Mouse (Mus musculus): ENCODE results near the gene H1f0. TPM values are rescaled to one million over a fixed set of nuclear protein-coding genes. Genes with fewer than 3 reads are reported as not detected.
"Not testable (repeated sequence)": the region's sequence is repeated elsewhere in the genome, so short reads cannot be mapped to it uniquely, and the experiment has no call there.

Gene H1f0
- polyA plus RNA-seq, 1 experiment from 2014 or later, result 448 TPM

DNA sequence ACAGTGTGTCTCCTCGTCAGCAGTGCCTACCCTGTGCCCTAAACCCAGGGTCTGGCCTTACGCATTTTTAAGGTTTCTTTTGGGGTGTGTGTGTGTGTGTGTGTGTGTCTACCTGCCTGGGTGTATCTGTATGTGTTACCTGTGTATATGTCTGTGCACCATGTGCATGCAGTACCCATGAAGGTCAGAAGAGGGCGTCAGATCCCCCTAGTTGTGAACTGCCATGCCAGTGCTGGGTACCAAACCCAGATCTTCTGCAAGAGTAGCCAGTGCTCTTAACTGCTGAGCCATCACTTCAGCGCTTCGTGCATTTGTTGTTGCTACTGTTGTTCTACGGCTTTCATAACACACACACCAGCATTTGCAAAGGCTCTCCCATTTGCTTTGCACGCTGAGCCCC is 36.0 kb upstream of the H1f0 start:
- Histone ChIP-seq H3K27ac (no peak overlapping the region), H3K9me3 (replicated peaks) (no peaks in the 10 kb centered on the region), H3K4me1 (peaks cover 3% of the 10 kb centered on the region; the same call in 1 of the 2 replicates), H3K4me3 (no peak overlapping the region), H3K27me3 (ENCODE audit: low read depth, poor library complexity, severe bottlenecking) (no peaks in the 10 kb centered on the region), H3K36me3 (peaks cover 99% of the 10 kb centered on the region)
- WGBS, result 92% methylated on average over 7 of the region's 7 CpGs
- DNase-seq (ENCODE audit: low spot score), result no peak

DNA sequence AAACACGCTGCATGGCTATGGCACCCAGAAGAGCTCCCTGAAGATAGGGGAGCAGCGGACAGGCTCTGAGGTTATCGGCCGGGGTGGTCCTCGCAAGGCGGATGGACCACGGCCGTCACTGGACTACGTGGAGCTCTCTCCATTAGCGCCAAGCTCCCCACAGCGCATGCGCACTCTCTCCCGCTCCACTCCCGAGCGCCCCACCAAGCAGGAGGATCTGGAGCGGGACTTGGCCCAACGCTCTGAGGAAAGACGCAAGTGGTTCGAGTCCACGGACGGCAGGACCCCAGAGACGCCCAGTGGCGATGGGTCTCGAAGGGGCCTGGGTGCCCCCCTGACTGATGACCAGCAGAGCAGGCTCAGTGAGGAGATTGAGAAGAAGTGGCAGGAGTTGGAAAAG is 35.3 kb upstream of the H1f0 start:
- 95% methylated on average over 24 of the region's 24 CpGs for WGBS
- peaks cover 99% of the 10 kb centered on the region for H3K36me3 ChIP-seq

DNA sequence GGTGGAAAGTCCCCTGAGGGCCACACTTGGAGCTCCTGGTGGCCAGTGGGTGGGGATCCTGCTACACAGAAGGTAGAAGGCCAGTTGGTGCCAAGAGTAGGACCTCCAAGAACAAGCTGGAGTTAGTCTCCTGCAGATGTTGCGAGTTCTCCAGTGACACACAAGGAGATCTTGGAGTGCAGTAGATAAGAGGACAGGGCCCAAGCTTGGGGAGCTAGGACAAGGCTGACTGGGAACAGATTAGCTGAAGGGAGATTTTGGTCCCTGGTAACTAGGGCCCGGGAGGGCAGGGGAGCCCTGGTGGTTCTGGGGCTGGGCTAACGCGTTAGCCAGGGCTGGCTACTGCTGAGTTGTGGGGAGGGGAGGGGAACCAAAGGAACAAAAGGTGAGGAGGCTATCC is 32.3 kb upstream of the H1f0 start:
- H3K36me3 ChIP-seq, result peaks cover 97% of the 10 kb centered on the region
- no peaks in the 10 kb centered on the region for H3K9me3 ChIP-seq (replicated peaks)
- DNase-seq (ENCODE audit: low spot score), result no peak
- WGBS, result 95% methylated on average over 4 of the region's 4 CpGs
- H3K27me3 ChIP-seq (ENCODE audit: low read depth, poor library complexity, severe bottlenecking), result no peaks in the 10 kb centered on the region
- peak overlapping the region; percentile 42; the same call in 1 of the 2 replicates for H3K27ac ChIP-seq
- H3K4me3 ChIP-seq, result no peak overlapping the region
- peaks cover 11% of the 10 kb centered on the region; the same call in 1 of the 2 replicates for H3K4me1 ChIP-seq

More for the DNA sequence above, 35.3 kb upstream of the H1f0 start:
- Histone ChIP-seq H3K4me3 (no peak overlapping the region), H3K27me3 (ENCODE audit: low read depth, poor library complexity, severe bottlenecking) (no peaks in the 10 kb centered on the region), H3K9me3 (replicated peaks) (no peaks in the 10 kb centered on the region), H3K4me1 (peaks cover 3% of the 10 kb centered on the region; the same call in 1 of the 2 replicates), H3K27ac (no peak overlapping the region)
- DNase-seq (ENCODE audit: low spot score), result no peak

DNA sequence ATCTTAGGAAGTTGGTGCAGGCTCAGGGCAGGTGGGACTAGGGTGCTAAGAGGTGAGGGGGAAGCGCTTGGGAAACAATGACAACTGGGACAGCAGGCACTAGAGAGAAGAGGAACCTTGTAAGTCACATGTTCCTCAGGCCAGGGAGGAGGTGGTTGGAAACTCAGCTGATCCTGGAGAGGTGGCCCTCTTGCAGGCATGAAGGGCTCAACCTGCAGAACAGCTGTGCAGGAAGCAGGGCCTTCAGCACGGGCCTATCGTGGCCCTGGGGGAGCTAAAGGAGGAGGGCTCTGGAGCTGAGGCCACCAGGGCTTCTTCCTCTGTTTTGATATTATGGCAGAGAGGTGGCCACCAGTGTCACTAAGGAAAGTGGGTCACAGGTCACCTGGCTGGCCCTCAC is 31.6 kb upstream of the H1f0 start:
- Histone ChIP-seq H3K27me3 (ENCODE audit: low read depth, poor library complexity, severe bottlenecking) (no peaks in the 10 kb centered on the region), H3K27ac (no peak overlapping the region), H3K36me3 (peaks cover 97% of the 10 kb centered on the region), H3K4me3 (no peak overlapping the region), H3K9me3 (replicated peaks) (no peaks in the 10 kb centered on the region), H3K4me1 (peaks cover 11% of the 10 kb centered on the region; the same call in 1 of the 2 replicates)
- WGBS, result 91% methylated on average over 3 of the region's 3 CpGs
- DNase-seq (ENCODE audit: low spot score), result no peak

DNA sequence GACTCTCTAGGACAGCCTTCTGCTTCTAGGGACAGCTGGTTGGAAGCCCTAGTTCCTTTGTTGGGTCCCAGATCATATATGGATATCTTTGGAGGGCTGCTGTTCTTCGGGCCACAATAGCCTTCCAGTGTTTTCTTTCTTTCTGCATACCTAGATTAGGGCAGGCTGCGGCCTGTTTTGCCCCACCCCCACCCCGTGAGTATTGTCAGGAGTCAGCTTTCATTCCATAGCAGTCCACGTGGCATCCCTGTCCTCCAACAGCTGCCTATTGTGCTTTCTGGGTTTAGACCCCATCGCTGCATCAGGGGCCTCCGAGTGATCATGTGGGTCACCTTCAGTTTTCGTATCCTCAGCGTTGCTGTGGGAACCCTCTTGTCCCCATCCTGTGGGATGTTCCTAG is 29.9 kb upstream of the H1f0 start:
- no peaks in the 10 kb centered on the region for H3K27me3 ChIP-seq (ENCODE audit: low read depth, poor library complexity, severe bottlenecking)
- WGBS, result 76% methylated on average over 8 of the region's 8 CpGs
- H3K4me1 ChIP-seq, result peaks cover 18% of the 10 kb centered on the region; the same call in 1 of the 2 replicates
- peak overlapping the region; percentile 22; the same call in 1 of the 2 replicates for H3K27ac ChIP-seq
- H3K4me3 ChIP-seq, result no peak overlapping the region
- H3K36me3 ChIP-seq, result peaks cover 97% of the 10 kb centered on the region
- no peak for DNase-seq (ENCODE audit: low spot score)
- H3K9me3 ChIP-seq (replicated peaks), result no peaks in the 10 kb centered on the region

DNA sequence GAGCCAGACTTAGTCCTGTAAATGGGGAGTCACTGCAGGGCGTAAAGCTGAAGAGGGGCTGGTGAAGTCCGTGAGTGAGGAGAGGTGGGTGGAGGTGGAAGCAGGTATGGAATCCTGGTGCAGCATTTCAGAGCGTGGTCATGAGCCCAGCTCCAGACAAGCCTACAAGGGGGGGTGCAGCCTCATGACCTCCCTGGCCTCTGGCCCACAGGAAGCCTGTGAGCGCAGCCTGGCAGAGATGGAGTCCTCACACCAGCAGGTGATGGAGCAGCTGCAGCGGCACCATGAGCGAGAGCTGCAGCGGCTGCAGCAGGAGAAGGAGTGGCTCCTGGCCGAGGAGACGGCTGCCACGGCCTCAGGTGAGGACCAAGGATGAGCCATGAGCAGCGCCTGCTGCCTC is 28.7 kb upstream of the H1f0 start:
- Histone ChIP-seq H3K9me3 (replicated peaks) (no peaks in the 10 kb centered on the region), H3K27ac (no peak overlapping the region), H3K4me1 (peaks cover 18% of the 10 kb centered on the region; the same call in 1 of the 2 replicates), H3K4me3 (no peak overlapping the region), H3K27me3 (ENCODE audit: low read depth, poor library complexity, severe bottlenecking) (no peaks in the 10 kb centered on the region), H3K36me3 (peaks cover 97% of the 10 kb centered on the region)
- DNase-seq (ENCODE audit: low spot score), result no peak
- WGBS, result 86% methylated on average over 11 of the region's 11 CpGs

DNA sequence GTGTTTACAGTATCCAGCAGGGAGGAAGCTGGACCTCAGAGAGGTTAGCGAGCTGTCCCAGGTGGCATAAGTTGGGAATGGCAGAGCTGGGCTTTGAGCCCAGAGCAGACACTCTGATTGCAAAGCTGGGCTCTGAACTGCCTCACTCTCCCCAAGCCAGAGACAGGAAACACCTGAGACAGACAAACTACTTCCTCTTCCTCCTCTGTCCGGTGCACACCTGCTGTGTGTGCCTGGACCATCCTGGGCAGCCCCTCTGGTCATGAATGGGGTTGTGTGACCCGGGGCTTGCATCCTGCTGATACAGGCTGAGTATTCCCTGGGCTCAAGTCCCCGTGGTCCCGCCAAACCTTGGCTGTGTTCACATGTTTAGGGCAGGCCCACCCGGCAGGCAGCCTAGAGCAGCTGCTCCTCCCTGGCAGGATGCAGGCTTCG is 27.9 kb upstream of the H1f0 start:
- no peaks in the 10 kb centered on the region for H3K9me3 ChIP-seq (replicated peaks)
- peaks cover 18% of the 10 kb centered on the region; the same call in 1 of the 2 replicates for H3K4me1 ChIP-seq
- no peak overlapping the region for H3K4me3 ChIP-seq
- no peak for DNase-seq (ENCODE audit: low spot score)
- WGBS, result 86% methylated on average over 7 of the region's 7 CpGs
- no peak overlapping the region for H3K27ac ChIP-seq
- no peaks in the 10 kb centered on the region for H3K27me3 ChIP-seq (ENCODE audit: low read depth, poor library complexity, severe bottlenecking)
- H3K36me3 ChIP-seq, result peaks cover 97% of the 10 kb centered on the region

DNA sequence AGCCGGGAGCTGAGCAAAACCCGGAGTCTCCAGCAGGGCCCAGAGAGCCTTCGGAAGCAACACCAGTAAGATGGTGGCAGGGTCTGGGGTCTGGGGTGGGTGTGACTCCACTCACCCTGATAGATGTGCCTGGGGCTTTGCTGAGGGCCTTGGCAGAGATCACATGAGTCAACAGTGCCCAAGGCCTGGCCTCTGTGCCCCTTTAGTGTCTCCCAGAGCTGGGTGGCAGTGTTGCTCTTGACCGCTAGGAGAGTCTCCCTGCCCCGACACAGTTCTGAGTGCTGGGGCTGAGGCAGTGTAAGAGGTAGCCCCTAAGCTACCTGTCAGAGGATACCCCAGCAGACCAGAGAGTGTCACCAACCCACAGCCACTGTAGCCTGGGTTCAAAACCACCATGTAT is 26.7 kb upstream of the H1f0 start:
- no peak overlapping the region for H3K27ac ChIP-seq
- H3K9me3 ChIP-seq (replicated peaks), result no peaks in the 10 kb centered on the region
- H3K27me3 ChIP-seq (ENCODE audit: low read depth, poor library complexity, severe bottlenecking), result no peaks in the 10 kb centered on the region
- H3K36me3 ChIP-seq, result peaks cover 97% of the 10 kb centered on the region
- no peak for DNase-seq (ENCODE audit: low spot score)
- peaks cover 15% of the 10 kb centered on the region; the same call in 1 of the 2 replicates for H3K4me1 ChIP-seq
- WGBS, result 91% methylated on average over 5 of the region's 5 CpGs
- no peak overlapping the region for H3K4me3 ChIP-seq

DNA sequence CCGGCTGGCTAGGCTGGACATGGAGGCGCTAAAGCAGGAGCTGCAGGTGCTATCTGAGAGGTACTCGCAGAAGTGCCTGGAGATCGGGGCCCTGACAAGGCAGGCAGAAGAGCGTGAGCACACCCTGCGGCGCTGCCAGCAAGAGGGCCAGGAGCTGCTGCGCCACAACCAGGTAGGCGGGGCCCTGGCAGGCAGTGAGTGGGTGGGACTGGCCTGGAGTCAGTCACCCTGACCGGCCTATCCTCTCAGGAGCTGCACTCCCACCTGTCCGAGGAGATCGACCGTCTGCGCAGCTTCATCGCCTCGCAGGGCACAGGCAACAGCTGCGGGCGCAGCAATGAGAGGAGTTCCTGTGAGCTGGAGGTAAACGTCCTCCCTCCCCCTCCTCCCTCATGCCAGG is 26.2 kb upstream of the H1f0 start:
- Histone ChIP-seq H3K9me3 (replicated peaks) (no peaks in the 10 kb centered on the region), H3K36me3 (peaks cover 97% of the 10 kb centered on the region), H3K27me3 (ENCODE audit: low read depth, poor library complexity, severe bottlenecking) (no peaks in the 10 kb centered on the region), H3K4me1 (peaks cover 15% of the 10 kb centered on the region; the same call in 1 of the 2 replicates), H3K27ac (no peak overlapping the region), H3K4me3 (no peak overlapping the region)
- 42% methylated on average over 19 of the region's 19 CpGs for WGBS
- no peak for DNase-seq (ENCODE audit: low spot score)

DNA sequence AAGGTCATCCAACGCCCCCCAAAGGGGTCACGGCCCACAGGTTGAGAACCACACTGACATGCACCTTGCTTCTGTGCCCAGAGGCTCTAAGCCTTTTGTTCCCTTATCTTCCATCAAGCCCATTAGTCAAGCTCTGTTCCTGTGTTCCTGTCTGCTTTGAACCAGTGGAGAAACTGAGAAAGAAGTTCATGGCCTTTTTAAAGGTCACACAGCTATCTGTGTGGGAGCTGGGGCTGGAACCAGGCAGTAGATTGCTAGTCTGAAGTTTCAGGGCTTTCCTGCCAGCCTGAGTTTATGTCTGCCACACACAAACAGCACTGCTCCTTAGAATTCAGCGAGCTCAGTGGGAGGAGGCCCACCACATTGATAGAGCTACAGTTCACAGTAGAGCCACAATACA is 25.2 kb upstream of the H1f0 start:
- H3K9me3 ChIP-seq (replicated peaks), result no peaks in the 10 kb centered on the region
- 90% methylated on average over 3 of the region's 3 CpGs for WGBS
- H3K36me3 ChIP-seq, result peaks cover 96% of the 10 kb centered on the region
- no peak for DNase-seq (ENCODE audit: low spot score)
- no peaks in the 10 kb centered on the region for H3K27me3 ChIP-seq (ENCODE audit: low read depth, poor library complexity, severe bottlenecking)
- no peak overlapping the region for H3K27ac ChIP-seq
- no peak overlapping the region for H3K4me3 ChIP-seq
- peaks cover 15% of the 10 kb centered on the region; the same call in 1 of the 2 replicates for H3K4me1 ChIP-seq

DNA sequence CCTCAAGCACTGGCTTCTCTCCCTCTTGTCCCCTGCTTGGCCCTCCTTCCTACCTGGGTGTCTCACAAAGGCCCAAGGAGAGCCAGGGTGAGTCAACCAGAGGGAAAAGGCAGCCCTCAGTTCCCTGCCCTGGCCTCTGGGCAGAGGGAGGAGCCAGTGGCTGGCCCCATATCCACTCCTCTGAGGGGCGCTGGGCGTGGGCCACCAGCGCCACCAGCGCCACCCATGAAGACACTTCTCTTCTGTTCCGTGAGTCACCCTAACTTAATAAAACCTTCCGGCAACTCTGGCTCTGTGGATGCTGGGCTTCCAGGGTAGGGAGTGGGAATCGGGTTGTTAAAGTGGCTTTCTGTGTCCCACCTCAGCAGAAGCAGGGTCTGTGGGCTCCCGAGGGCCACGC is 22.7 kb upstream of the H1f0 start:
- 91% methylated on average over 9 of the region's 9 CpGs for WGBS
- DNase-seq (ENCODE audit: low spot score), result no peak
- Histone ChIP-seq H3K9me3 (replicated peaks) (no peaks in the 10 kb centered on the region), H3K4me1 (peaks cover 19% of the 10 kb centered on the region), H3K27me3 (ENCODE audit: low read depth, poor library complexity, severe bottlenecking) (no peaks in the 10 kb centered on the region), H3K36me3 (peaks cover 73% of the 10 kb centered on the region), H3K4me3 (no peak overlapping the region), H3K27ac (no peak overlapping the region)

DNA sequence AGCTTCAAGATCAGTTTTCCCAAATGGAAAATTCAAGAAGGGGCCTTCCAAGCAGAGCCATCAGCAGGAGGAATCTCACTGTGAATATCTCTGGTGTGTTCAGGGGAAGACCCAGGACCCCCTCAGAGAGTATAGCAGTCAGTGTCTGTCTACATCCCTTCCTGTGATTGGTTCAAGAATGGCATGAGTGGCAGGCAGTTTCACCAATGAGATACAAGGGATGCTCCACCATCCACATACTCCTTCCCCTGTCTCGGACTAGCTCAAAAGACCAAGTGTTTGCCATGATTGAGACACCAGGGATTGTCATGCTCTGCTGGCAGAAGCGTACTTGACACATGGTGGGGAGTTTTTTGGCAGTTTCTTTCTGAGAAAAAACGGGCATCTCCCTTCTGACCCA is 21.6 kb upstream of the H1f0 start:
- no peaks in the 10 kb centered on the region for H3K9me3 ChIP-seq (replicated peaks)
- no peaks in the 10 kb centered on the region for H3K27me3 ChIP-seq (ENCODE audit: low read depth, poor library complexity, severe bottlenecking)
- no peak overlapping the region for H3K27ac ChIP-seq
- no peak overlapping the region for H3K4me3 ChIP-seq
- no peak for DNase-seq (ENCODE audit: low spot score)
- H3K36me3 ChIP-seq, result peaks cover 62% of the 10 kb centered on the region
- peaks cover 23% of the 10 kb centered on the region for H3K4me1 ChIP-seq
- WGBS, result 84% methylated on average over 3 of the region's 3 CpGs

DNA sequence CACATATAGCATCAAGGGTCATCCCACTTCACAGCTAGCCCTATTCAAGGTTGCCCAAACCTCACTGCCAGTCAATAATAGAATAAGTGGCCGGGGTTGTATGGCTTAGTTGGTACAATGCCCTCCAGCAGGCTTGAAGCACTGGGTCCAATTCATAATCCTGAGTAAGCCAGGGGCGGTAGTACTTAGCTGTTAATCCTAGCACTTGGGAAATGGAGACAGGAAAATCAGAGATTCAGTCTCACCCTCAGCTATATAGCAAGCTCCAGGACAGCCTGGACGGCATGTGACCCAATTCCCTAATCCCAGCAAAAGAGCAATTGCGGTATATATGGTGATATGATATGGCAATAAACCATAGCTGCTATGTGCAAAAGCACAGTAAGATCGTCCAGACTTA is 21.2 kb upstream of the H1f0 start:
- Histone ChIP-seq H3K4me3 (no peak overlapping the region), H3K4me1 (peaks cover 25% of the 10 kb centered on the region), H3K36me3 (peaks cover 58% of the 10 kb centered on the region), H3K27ac (no peak overlapping the region), H3K9me3 (replicated peaks) (no peaks in the 10 kb centered on the region), H3K27me3 (ENCODE audit: low read depth, poor library complexity, severe bottlenecking) (no peaks in the 10 kb centered on the region)
- no peak for DNase-seq (ENCODE audit: low spot score)
- WGBS, result 94% methylated on average over 5 of the region's 5 CpGs

DNA sequence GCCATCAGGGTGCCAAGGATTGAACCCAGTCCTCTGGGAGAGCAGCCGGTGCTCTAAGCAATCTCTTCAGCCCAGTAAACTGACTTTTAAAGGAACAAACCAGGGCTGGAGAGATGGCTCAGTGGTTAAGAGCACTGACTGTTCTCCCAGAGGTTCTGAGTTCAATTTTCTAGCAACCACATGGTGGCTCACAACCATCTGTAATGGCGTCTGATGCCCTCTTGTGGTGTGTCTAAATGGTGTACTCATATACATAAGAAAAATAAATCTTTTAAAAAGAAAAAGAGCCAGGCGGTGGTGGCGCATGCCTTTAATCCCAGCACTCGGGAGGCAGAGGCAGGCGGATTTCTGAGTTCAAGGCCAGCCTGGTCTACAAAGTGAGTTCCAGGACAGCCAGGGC is 20.4 kb upstream of the H1f0 start:
- Histone ChIP-seq H3K36me3 (peaks cover 50% of the 10 kb centered on the region), H3K4me1 (peaks cover 24% of the 10 kb centered on the region)
- not testable (repeated sequence) for H3K9me3 ChIP-seq (replicated peaks); H3K27ac ChIP-seq; H3K4me3 ChIP-seq; H3K27me3 ChIP-seq (ENCODE audit: low read depth, poor library complexity, severe bottlenecking); DNase-seq (ENCODE audit: low spot score)
- 89% methylated on average over 6 of the region's 6 CpGs for WGBS
